In the genomic region with DNA sequence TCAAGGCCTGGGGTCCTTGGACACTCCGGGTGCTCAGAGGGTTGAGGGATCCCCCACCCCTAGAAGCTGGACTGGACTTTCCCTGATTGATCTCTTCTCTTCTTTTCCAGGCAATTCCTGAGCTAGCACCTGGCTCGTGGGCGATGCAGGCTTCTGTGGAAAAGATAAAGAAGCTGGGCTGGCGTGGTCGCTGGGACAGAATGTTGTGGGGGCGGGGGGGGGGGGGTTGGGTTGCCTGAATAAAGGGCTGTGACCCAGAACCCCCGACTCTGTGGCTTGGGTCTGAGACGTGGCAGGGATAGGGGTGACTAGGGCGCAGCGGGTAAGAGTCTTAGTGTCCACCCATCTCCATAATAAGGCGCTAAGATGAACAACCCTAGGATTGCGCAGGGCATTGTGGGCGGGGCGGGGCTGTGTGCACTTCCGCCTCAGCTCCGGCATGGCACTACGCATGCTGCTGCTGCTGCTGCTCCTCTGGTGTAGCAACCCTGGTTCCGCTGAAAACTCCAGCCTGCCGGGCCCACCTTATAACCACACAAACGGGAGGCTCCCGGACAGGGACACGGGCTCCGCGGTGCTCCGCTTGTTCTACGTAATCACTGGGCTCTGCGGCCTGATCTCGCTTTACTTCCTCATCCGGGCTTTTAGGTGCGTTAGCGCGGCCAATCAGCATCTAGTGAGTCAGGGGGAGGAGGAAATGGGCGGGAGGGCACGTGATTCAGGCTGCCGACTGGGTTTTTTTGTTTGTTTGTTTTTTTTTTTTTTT, we compare ENCODE assay signal across 8 mouse cellular contexts. TPM values are rescaled to one million over a fixed set of nuclear protein-coding genes. Genes with fewer than 3 reads are reported as not detected.
DNase-seq lines count a peak whose midpoint lies in the region; ATAC-seq and TF ChIP-seq lines count a peak whose summit lies in the region.

1600002K03Rik (plus strand) TSS at position 418 of the 766 bp plus-strand sequence.

- peak; percentile 82 for ATAC-seq in heart, embryonic 12.5 days (ENCODE audit: insufficient number of reproducible peaks, low FRiP score)
- ATAC-seq in kidney, postnatal 0 days (replicated peaks; ENCODE audit: low FRiP score, low read depth): peak; percentile 36
- peak; percentile 54 for ATAC-seq in monocyte, adult 5-6 weeks (replicated peaks; ENCODE audit: insufficient number of reproducible peaks, low FRiP score, low TSS enrichment, poor library complexity, severe bottlenecking)

- WGBS in heart, embryonic 12.5 days: 4% methylated on average over 35 of the region's 35 CpGs
- WGBS in kidney, postnatal 0 days: 8% methylated on average over 35 of the region's 35 CpGs
- 4% methylated on average over 35 of the region's 35 CpGs for WGBS in liver, adult 2 months

- H3K27ac ChIP-seq in heart, embryonic 12.5 days (ENCODE audit: poor library complexity, severe bottlenecking): peak within 1 kb of the TSS; percentile 80
- H3K27ac ChIP-seq in kidney, postnatal 0 days: peak within 1 kb of the TSS; percentile 87
- H3K27ac ChIP-seq in liver, adult 2 months (replicated peaks; ENCODE audit: insufficient read depth, low read depth, low read length): peak within 1 kb of the TSS; percentile 99

- H3K9me3 ChIP-seq in erythroblast, embryonic 14.5 days (ENCODE audit: control insufficient read depth, low read length): peaks cover 26% of the 10 kb centered on the region
- H3K9me3 ChIP-seq in heart, embryonic 12.5 days (replicated peaks): no peaks in the 10 kb centered on the region
- no peaks in the 10 kb centered on the region for H3K9me3 ChIP-seq in kidney, postnatal 0 days (replicated peaks; ENCODE audit: low read length)

- H3K4me1 ChIP-seq in erythroblast, embryonic 14.5 days (ENCODE audit: control insufficient read depth): peaks cover 64% of the 10 kb centered on the region
- H3K4me1 ChIP-seq in heart, embryonic 12.5 days (replicated peaks): peaks cover 47% of the 10 kb centered on the region
- H3K4me1 ChIP-seq in kidney, postnatal 0 days (replicated peaks; ENCODE audit: insufficient read depth, low read length): peaks cover 16% of the 10 kb centered on the region
- peaks cover 8% of the 10 kb centered on the region for H3K4me1 ChIP-seq in liver, adult 2 months (ENCODE audit: control insufficient read depth, insufficient read depth, low read length)

- H3K4me3 ChIP-seq in erythroblast, embryonic 14.5 days (replicated peaks): peak within 1 kb of the TSS; percentile 83
- H3K4me3 ChIP-seq in heart, embryonic 12.5 days: peak within 1 kb of the TSS; percentile 57
- H3K4me3 ChIP-seq in kidney, postnatal 0 days (replicated peaks; ENCODE audit: low read depth, low read length): peak within 1 kb of the TSS; percentile 46
- peak within 1 kb of the TSS; percentile 91 for H3K4me3 ChIP-seq in liver, adult 2 months (ENCODE audit: insufficient read depth, low read depth, low read length)

- no peak for TF ChIP-seq POLR2A in brain, embryonic 14.5 days (IDR thresholded peaks at IDR 0.05; ENCODE audit: borderline replicate concordance, extremely low read depth, insufficient read depth, insufficient read length, poor library complexity, severe bottlenecking)
- 0 out of 2 replicates have a peak, but pooled peaks have one; percentile 31 for TF ChIP-seq POLR2A in liver, adult 2 months (IDR thresholded peaks at IDR 0.05; ENCODE audit: extremely low read depth, insufficient read depth, low read length)

- H3K36me3 ChIP-seq in erythroblast, embryonic 14.5 days (ENCODE audit: control insufficient read depth): peaks cover 43% of the 10 kb centered on the region
- peaks cover 28% of the 10 kb centered on the region for H3K36me3 ChIP-seq in heart, embryonic 12.5 days
- peaks cover 29% of the 10 kb centered on the region for H3K36me3 ChIP-seq in kidney, postnatal 0 days (ENCODE audit: insufficient read depth, low read length)
- peaks cover 6% of the 10 kb centered on the region for H3K36me3 ChIP-seq in liver, adult 2 months (ENCODE audit: control insufficient read depth, insufficient read depth, low read length)
- peaks cover 11% of the 10 kb centered on the region for H3K36me3 ChIP-seq in splenic B cell, adult 2 months (ENCODE audit: control insufficient read depth, insufficient read depth, low read length, poor library complexity, severe bottlenecking)

- peak within 1 kb of the TSS; percentile 58 for H3K9ac ChIP-seq in heart, embryonic 12.5 days
- H3K9ac ChIP-seq in kidney, postnatal 0 days (ENCODE audit: low read depth, low read length): peak within 1 kb of the TSS; percentile 57; the same call in 1 of the 2 replicates
- H3K9ac ChIP-seq in liver, adult 2 months (ENCODE audit: low read depth, low read length): peak within 1 kb of the TSS; percentile 94

- no peak for TF ChIP-seq CTCF in brain, embryonic 14.5 days (IDR thresholded peaks at IDR 0.05; ENCODE audit: borderline replicate concordance, extremely low read depth, insufficient read depth, insufficient read length)
- TF ChIP-seq CTCF in kidney, postnatal 0 days (IDR thresholded peaks at IDR 0.05; ENCODE audit: low read depth): no peak
- no peak for TF ChIP-seq CTCF in liver, adult 2 months (IDR thresholded peaks at IDR 0.05; ENCODE audit: low read depth, low read length)

- H3K79me2 ChIP-seq in liver, adult 2 months (ENCODE audit: control insufficient read depth, insufficient read depth, low read length): peaks cover 6% of the 10 kb centered on the region; the same call in 1 of the 2 replicates

- H3K4me2 ChIP-seq in heart, embryonic 12.5 days: peak within 1 kb of the TSS; percentile 69
- peak within 1 kb of the TSS; percentile 73 for H3K4me2 ChIP-seq in kidney, postnatal 0 days (ENCODE audit: low read length)

- H3K27me3 ChIP-seq in erythroblast, embryonic 14.5 days (ENCODE audit: control insufficient read depth): peaks cover 4% of the 10 kb centered on the region
- no peaks in the 10 kb centered on the region for H3K27me3 ChIP-seq in heart, embryonic 12.5 days (replicated peaks)
- no peaks in the 10 kb centered on the region for H3K27me3 ChIP-seq in kidney, postnatal 0 days (ENCODE audit: insufficient read depth, low read length)
- no peaks in the 10 kb centered on the region for H3K27me3 ChIP-seq in liver, adult 2 months (ENCODE audit: control insufficient read depth, insufficient read depth, low read length)
- no peaks in the 10 kb centered on the region for H3K27me3 ChIP-seq in splenic B cell, adult 2 months (ENCODE audit: control insufficient read depth, insufficient read depth, low read length, poor library complexity, severe bottlenecking)

- DNase-seq in A20 (ENCODE audit: low read depth, low spot score): peak; percentile 98
- peak; percentile 97 for DNase-seq in brain, embryonic 14.5 days (ENCODE audit: low read depth)
- DNase-seq in kidney, postnatal 0 days (ENCODE audit: low spot score): peak; percentile 94
- peak; percentile 86 for DNase-seq in liver, adult 2 months (ENCODE audit: extremely low read depth, low read depth, low spot score)
- DNase-seq in splenic B cell, adult 2 months (ENCODE audit: low read depth, low spot score): peak; percentile 97

RNA-seq across cellular contexts. Expression of gene 1600002K03Rik, which starts in this region (rescaled TPM):
- 18.5 and 21.2 TPM in 2 replicates for polyA plus RNA-seq in brain, embryonic 14.5 days (2012; rRNA removed)
- 0.60 and 0.99 TPM in 2 replicates for polyA plus RNA-seq in erythroblast, embryonic 14.5 days (2012)
- 10.4 and 11.7 TPM in 2 replicates for polyA plus RNA-seq in heart, embryonic 12.5 days (2016; fragmentation: Nextera tagmentation; extraction: Ambion mirVana)
- polyA plus RNA-seq in kidney, postnatal 0 days (2015; fragmentation: Nextera tagmentation; extraction: Ambion mirVana): 9.3 and 11.0 TPM in 2 replicates
- total RNA-seq in liver, adult 2 months (2014; rRNA removed): 5.1 and 7.7 TPM in 2 replicates
- polyA plus RNA-seq in liver, adult 2 months (2012; rRNA removed): 10.0 and 10.4 TPM in 2 replicates
- 16.2 to 29.1 TPM (median 18.0 TPM) in 3 replicates for total RNA-seq in monocyte, adult 5-6 weeks (2017)

Comparison
In these comparisons a context has a peak if more than half of its experiments do, and no peak if none do; other contexts are left out.
1. Peak in every context shown above with its lines: DNase-seq, ATAC-seq, H3K4me3 ChIP-seq and H3K27ac ChIP-seq.